Mouse (Mus musculus) kidney, adult 2 months (tissue): Measurements from ENCODE around the gene Slc6a8. TPM values are rescaled to one million over a fixed set of nuclear protein-coding genes. Genes with fewer than 3 reads are reported as not detected.

ENCODE experiments used
- DNase-seq: peaks from one replicate; pipeline ENCODE4 v3.0.0; 2021
- H3K27ac ChIP-seq: fragments of 200-500 bp; 2 replicates; pipeline ENCODE4 v1.5.1; 2012; ENCODE audit warnings: low read depth, low read length, control low read depth, inconsistent platforms; ENCODE audit not compliant: insufficient read depth
- H3K27me3 ChIP-seq: fragments of 200-500 bp; replicated peaks from 2 replicates; pipeline ENCODE4 v1.6.1; 2012; ENCODE audit warnings: mild to moderate bottlenecking, moderate library complexity, low read length, inconsistent platforms; ENCODE audit not compliant: control insufficient read depth, insufficient read depth
- H3K36me3 ChIP-seq: fragments of 200-500 bp; 2 replicates; pipeline ENCODE4 v1.6.1; 2012; ENCODE audit warnings: mild to moderate bottlenecking, moderate library complexity, low read length, inconsistent platforms; ENCODE audit not compliant: control insufficient read depth, insufficient read depth
- H3K4me1 ChIP-seq: fragments of 200-500 bp; 2 replicates; pipeline ENCODE4 v1.6.1; 2011; ENCODE audit warnings: low read length; ENCODE audit not compliant: control insufficient read depth, insufficient read depth
- H3K4me3 ChIP-seq: fragments of 200-500 bp; 2 replicates; pipeline ENCODE4 v1.5.1; 2011; ENCODE audit warnings: mild to moderate bottlenecking, low read depth, low read length, control low read depth; ENCODE audit not compliant: insufficient read depth
- CTCF ChIP-seq: fragments of 200-500 bp; conservative IDR thresholded peaks from 2 replicates; pipeline ENCODE4 v1.5.1; 2011; ENCODE audit warnings: low read depth, mild to moderate bottlenecking, control low read depth, low read length, moderate library complexity, mixed read lengths; ENCODE audit not compliant: insufficient read depth, insufficient read length
- POLR2A ChIP-seq: fragments of 200-500 bp; IDR thresholded peaks from one replicate; pipeline ENCODE4 v1.6.1; 2011; ENCODE audit warnings: low read depth, low read length, control low read depth
- WGBS: fragments of 180-500 bp; shearing (Covaris S2); methylation state at CpG from one replicate; pipeline ENCODE4 v1.1.7; 2018; 5-methylcytosine and 5-hydroxymethylcytosine counted together
- polyA plus RNA-seq: library from polyadenylated mRNA; depleted of rRNA; stranded (reverse); fragments of >200 nt; gene quantifications from 2 replicates; pipeline ENCODE4 v1.2.3, GENCODE M21; 2012

Slc6a8 gene
- polyA plus RNA-seq, 1 experiment = 228 TPM

- Histone ChIP-seq H3K27ac (peak overlapping the region; percentile 99), H3K36me3 (no peaks in the 10 kb centered on the region; the same call in none of the 2 replicates), H3K27me3 (no peaks in the 10 kb centered on the region), H3K4me1 (peaks cover 20% of the 10 kb centered on the region), H3K4me3 (no peak overlapping the region)
- peak; percentile 76 for DNase-seq
- TF ChIP-seq POLR2A = no peak
- TF ChIP-seq CTCF = no peak
These were observed 12.0 kb downstream of the Slc6a8 start for GRCm38 (mm10) chrX:73684978-73685377.

- WGBS = 25% methylated on average over 3 of the region's 3 CpGs
- no peak for TF ChIP-seq CTCF
- no peak for TF ChIP-seq POLR2A
- H3K4me1 ChIP-seq = peaks cover 20% of the 10 kb centered on the region
- H3K4me3 ChIP-seq = no peak overlapping the region
- no peaks in the 10 kb centered on the region; the same call in none of the 2 replicates for H3K36me3 ChIP-seq
- peak overlapping the region; percentile 99 for H3K27ac ChIP-seq
- DNase-seq = peak; percentile 83
- H3K27me3 ChIP-seq = no peaks in the 10 kb centered on the region
These were observed 12.7 kb downstream of the Slc6a8 start for GRCm38 (mm10) chrX:73685629-73686028.

- peaks cover 9% of the 10 kb centered on the region for H3K4me1 ChIP-seq
- TF ChIP-seq CTCF (peak; percentile 72), POLR2A (no peak)
- no peak overlapping the region for H3K4me3 ChIP-seq
- no peak overlapping the region for H3K27ac ChIP-seq
- H3K36me3 ChIP-seq = no peaks in the 10 kb centered on the region; the same call in 1 of the 2 replicates
- 47% methylated on average over 5 of the region's 5 CpGs for WGBS
- H3K27me3 ChIP-seq = no peaks in the 10 kb centered on the region
- DNase-seq = peak; percentile 63
These were observed 18.1 kb downstream of the Slc6a8 start for GRCm38 (mm10) chrX:73690917-73691629.

GRCm38 (mm10) chrX:73700472-73700871 lies 27.5 kb downstream of the Slc6a8 start:
- no peak for DNase-seq
- TF ChIP-seq POLR2A (no peak), CTCF (peak; percentile 26; the same call in 1 of the 2 replicates)
- WGBS = 68% methylated on average over 1 of the region's 1 CpGs
- H3K36me3 ChIP-seq = no peaks in the 10 kb centered on the region
- no peak overlapping the region for H3K27ac ChIP-seq
- no peaks in the 10 kb centered on the region for H3K4me1 ChIP-seq
- H3K27me3 ChIP-seq = no peaks in the 10 kb centered on the region
- no peak overlapping the region for H3K4me3 ChIP-seq

DNA sequence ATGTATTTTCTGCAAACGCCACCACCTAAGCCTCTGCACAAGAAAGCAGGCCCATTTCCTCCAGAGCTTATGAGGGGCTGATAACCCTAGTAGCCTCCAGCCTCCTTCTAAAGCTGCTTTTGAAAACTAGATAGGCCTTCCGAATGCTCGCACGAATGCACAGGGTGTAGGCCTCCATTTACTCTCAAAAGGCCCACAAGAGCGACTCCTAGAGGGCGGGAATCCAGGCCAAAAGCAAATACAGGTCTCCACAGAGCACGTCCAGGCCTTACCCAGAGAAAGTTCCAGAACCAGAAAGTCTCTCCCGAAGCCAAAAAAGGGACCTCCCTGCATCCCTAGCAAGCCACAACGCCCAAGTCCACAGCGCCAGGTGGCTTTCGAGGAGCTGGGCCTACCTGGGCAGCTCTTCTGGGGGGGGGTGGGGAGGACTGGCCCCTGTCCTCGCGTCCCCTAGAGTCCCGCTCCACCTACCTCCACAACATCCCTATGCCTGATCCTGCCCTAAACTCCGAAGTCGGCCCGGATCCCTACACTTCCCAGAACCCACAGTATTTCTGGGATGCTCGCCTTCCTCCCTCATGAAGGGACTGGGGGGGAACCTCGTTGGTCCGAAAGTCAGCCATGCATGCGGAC lies 42.6 kb downstream of the Slc6a8 start:
- 2% methylated on average over 20 of the region's 21 CpGs for WGBS
- peak; percentile 60 for DNase-seq
- TF ChIP-seq POLR2A (no peak), CTCF (no peak)

GRCm38 (mm10) chrX:73716109-73716661 lies 43.2 kb downstream of the Slc6a8 start, which contains the start of the genes Bcap31 and Abcd1:
TSS of gene Bcap31 (minus strand) at chrX:73716175.
TSS of gene Abcd1 (plus strand) at chrX:73716597.
- H3K27me3 ChIP-seq = no peaks in the 10 kb centered on the region
- H3K4me1 ChIP-seq = peaks cover 4% of the 10 kb centered on the region; the same call in 1 of the 2 replicates
- H3K27ac ChIP-seq = peak within 1 kb of the TSS; percentile 85
- under 1% methylated on average over 22 of the region's 45 CpGs for WGBS
- no peaks in the 10 kb centered on the region for H3K36me3 ChIP-seq
- peak within 1 kb of the TSS; percentile 83 for H3K4me3 ChIP-seq
- TF ChIP-seq CTCF = no peak
- TF ChIP-seq POLR2A = no peak
- peak; percentile 98 for DNase-seq

More for the DNA sequence above, 42.6 kb downstream of the Slc6a8 start:
- peak overlapping the region; percentile 85 for H3K27ac ChIP-seq
- H3K4me3 ChIP-seq = peak overlapping the region; percentile 83
- H3K27me3 ChIP-seq = no peaks in the 10 kb centered on the region
- no peaks in the 10 kb centered on the region for H3K36me3 ChIP-seq
- peaks cover 4% of the 10 kb centered on the region; the same call in 1 of the 2 replicates for H3K4me1 ChIP-seq

DNA sequence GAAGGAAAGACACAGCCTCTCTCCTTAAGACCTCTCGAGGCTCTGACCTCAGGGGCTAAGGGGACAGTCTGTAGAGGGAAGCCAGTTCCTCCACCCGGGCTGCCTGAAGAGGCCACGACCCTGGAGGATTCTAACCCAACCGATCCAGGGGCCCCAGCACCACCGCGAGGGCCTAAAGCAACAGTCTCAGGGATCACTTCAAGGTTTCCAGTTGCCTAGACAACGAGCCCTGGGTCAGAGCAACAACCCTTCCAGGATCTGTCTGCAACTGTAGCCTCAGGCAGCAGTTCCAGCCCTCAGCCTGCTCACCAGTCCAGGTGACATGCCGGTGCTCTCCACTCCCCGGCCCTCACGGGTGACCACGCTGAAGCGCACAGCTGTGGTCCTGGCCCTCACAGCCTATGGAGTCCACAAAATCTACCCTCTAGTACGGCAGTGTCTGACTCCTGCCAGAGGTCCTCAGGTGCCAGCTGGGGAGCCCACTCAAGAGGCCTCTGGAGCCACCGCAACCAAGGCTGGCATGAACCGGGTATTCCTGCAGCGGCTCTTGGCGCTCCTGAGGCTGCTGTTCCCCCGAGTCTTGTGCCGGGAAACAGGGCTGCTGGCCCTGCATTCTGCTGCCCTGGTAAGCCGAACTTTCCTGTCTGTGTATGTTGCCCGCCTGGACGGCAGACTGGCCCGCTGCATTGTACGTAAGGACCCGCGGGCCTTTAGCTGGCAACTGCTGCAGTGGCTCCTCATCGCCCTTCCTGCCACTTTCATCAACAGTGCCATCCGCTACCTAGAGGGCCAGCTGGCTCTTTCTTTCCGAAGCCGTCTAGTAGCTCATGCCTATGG lies 44.0 kb downstream of the Slc6a8 start:
- Histone ChIP-seq H3K27me3 (no peaks in the 10 kb centered on the region), H3K4me1 (peaks cover 4% of the 10 kb centered on the region; the same call in 1 of the 2 replicates), H3K4me3 (peak overlapping the region; percentile 50), H3K36me3 (no peaks in the 10 kb centered on the region), H3K27ac (peak overlapping the region; percentile 84)
- TF ChIP-seq CTCF = no peak
- no peak for TF ChIP-seq POLR2A
- DNase-seq = no peak
- WGBS = 14% methylated on average over 30 of the region's 30 CpGs
